Mouse (Mus musculus): ENCODE data around the gene Phldb1. TPM values are rescaled to one million over a fixed set of nuclear protein-coding genes. Genes with fewer than 3 reads are reported as not detected.
"Not testable (repeated sequence)": the region's sequence is repeated elsewhere in the genome, so short reads cannot be mapped to it uniquely, and the experiment has no call there.

Gene Phldb1
- 28.8 and 32.8 TPM in 2 replicates for polyA plus RNA-seq (2014; fragmentation: Nextera tagmentation; extraction: Ambion mirVana)

DNA sequence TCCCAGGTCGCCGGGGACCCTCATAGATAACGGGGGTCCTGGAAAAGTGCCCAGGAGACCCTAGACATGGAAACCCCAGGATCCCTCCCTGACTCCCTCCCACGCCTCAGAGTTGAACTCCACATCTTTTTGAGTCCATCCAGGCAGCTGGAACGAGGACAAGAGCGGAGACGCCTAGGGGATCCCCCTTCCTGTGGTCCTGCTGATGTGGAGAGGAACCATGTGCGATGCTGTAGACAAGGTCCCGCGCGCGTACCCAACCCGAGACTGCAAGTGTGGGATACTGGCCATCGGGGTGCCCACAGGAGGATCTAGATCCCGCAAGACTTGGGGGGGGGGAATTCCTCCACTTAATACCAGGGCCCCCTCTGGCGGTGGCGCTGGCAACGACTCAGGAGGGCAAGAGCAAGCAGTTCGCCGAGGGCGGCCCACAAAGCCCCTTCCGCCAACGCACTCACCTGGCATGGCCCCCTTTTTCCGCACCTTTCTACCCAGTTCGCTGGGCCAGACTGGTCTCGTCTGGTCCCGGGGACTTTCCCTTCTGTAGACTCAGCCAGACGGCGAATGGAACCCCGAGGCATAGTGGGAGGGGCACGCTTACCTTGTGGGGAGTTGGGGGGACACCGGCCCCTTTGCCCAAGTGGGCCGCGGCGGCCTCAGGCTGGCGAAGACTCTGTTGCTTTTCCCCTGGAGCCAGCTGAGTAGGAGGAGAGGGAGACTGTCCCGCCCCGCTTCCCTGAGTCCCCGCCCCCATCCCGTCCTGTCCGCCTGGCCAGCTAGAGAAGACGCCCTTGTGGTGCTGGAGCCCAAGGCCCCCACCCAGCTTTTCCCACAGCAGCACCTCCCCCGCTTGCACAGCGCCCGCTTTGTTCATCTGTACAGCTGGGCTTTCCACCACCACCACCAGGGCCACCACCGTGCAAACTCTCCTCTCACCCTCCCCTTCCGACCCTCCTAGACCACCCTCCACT lies at the start of gene Phldb1:
Gene Phldb1, minus strand, starts transcription at position 675 of the 971 bp plus-strand sequence.
- H3K27ac ChIP-seq (ENCODE audit: low read depth, low read length) = no peak within 1 kb of the TSS
- WGBS = under 1% methylated on average over 45 of the region's 47 CpGs
- H3K27me3 ChIP-seq (ENCODE audit: control insufficient read depth, insufficient read depth, low read length) = peaks cover 7% of the 10 kb centered on the region; the same call in 1 of the 2 replicates
- no peaks in the 10 kb centered on the region for H3K36me3 ChIP-seq (ENCODE audit: control insufficient read depth, insufficient read depth, low read length)
- peak within 1 kb of the TSS; percentile 68 for H3K9ac ChIP-seq (ENCODE audit: low read length)
- peak within 1 kb of the TSS; percentile 100 for H3K4me2 ChIP-seq
- peak; percentile 93 for DNase-seq (ENCODE audit: low spot score, missing footprints)
- peak; percentile 74 for ATAC-seq (ENCODE audit: low FRiP score)
- peak within 1 kb of the TSS; percentile 63 for H3K4me3 ChIP-seq (ENCODE audit: low read depth, low read length)
- no peaks in the 10 kb centered on the region for H3K9me3 ChIP-seq (ENCODE audit: control insufficient read depth, low read length)
- peaks cover 8% of the 10 kb centered on the region; the same call in 1 of the 2 replicates for H3K4me1 ChIP-seq (ENCODE audit: control insufficient read depth, insufficient read depth, low read length)

GRCm38 (mm10) chr9:44772750-44773651 lies 38.0 kb upstream of the Phldb1 start:
- Histone ChIP-seq H3K27me3 (ENCODE audit: control insufficient read depth, insufficient read depth, low read length) (no peaks in the 10 kb centered on the region), H3K9ac (ENCODE audit: low read length) (peak overlapping the region; percentile 84), H3K36me3 (ENCODE audit: control insufficient read depth, insufficient read depth, low read length) (no peaks in the 10 kb centered on the region), H3K27ac (ENCODE audit: low read depth, low read length) (peak overlapping the region; percentile 62), H3K9me3 (ENCODE audit: control insufficient read depth, low read length) (no peaks in the 10 kb centered on the region), H3K4me2 (peak overlapping the region; percentile 75), H3K4me3 (ENCODE audit: low read depth, low read length) (peak overlapping the region; percentile 73), H3K4me1 (ENCODE audit: control insufficient read depth, insufficient read depth, low read length) (peaks cover 4% of the 10 kb centered on the region; the same call in 1 of the 2 replicates)
- under 1% methylated on average over 41 of the region's 41 CpGs for WGBS
- ATAC-seq (ENCODE audit: low FRiP score) (peak; percentile 98), DNase-seq (ENCODE audit: low spot score, missing footprints) (peak; percentile 99)

DNA sequence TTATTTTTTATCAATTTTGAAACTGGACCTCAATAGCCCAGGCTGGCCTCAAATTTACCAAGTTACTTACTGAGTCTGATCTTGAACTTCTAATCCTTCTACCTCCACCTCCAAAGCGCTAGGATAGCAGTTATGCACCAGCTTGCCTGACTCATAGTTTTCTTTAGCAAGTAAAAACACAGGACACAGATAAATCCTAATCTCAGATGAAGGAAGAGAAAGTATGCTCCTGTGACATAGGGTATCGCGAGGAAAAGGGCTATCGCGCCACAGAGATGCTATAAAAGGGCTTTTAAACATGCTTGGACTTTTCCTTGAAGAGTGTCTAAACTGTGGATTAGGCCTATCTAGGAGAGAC lies 37.4 kb upstream of the Phldb1 start:
- no peak overlapping the region for H3K27ac ChIP-seq (ENCODE audit: low read depth, low read length)
- no peaks in the 10 kb centered on the region for H3K27me3 ChIP-seq (ENCODE audit: control insufficient read depth, insufficient read depth, low read length)
- DNase-seq (ENCODE audit: low spot score, missing footprints) (peak; percentile 87), ATAC-seq (ENCODE audit: low FRiP score) (no peak)
- WGBS = 23% methylated on average over 5 of the region's 5 CpGs
- no peak overlapping the region for H3K4me2 ChIP-seq
- peak overlapping the region; percentile 84; the same call in 1 of the 2 replicates for H3K9ac ChIP-seq (ENCODE audit: low read length)
- peak overlapping the region; percentile 73; the same call in 1 of the 2 replicates for H3K4me3 ChIP-seq (ENCODE audit: low read depth, low read length)
- H3K36me3 ChIP-seq (ENCODE audit: control insufficient read depth, insufficient read depth, low read length) = no peaks in the 10 kb centered on the region
- no peaks in the 10 kb centered on the region for H3K9me3 ChIP-seq (ENCODE audit: control insufficient read depth, low read length)
- peaks cover 4% of the 10 kb centered on the region; the same call in 1 of the 2 replicates for H3K4me1 ChIP-seq (ENCODE audit: control insufficient read depth, insufficient read depth, low read length)

DNA sequence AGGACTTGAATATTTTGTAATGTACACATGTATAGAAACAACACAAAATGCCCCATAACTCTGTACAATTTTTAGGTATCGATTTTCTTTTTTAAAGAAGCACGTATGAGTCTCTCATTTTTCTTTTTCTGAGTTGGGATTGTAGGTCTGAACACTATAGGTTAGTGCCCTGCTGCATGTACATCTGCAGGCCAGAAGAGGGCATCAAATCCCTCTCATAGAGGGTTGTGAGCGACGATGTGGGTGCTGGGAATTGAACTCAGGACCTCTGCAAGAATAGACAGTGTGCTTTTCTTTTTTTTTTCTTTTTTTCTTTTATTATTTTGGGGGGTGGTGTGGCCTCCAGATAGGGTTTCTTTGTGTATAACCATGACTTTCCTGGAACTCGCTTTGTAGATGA lies 36.4 kb upstream of the Phldb1 start:
- Histone ChIP-seq H3K36me3 (ENCODE audit: control insufficient read depth, insufficient read depth, low read length) (no peaks in the 10 kb centered on the region), H3K4me1 (ENCODE audit: control insufficient read depth, insufficient read depth, low read length) (peaks cover 6% of the 10 kb centered on the region), H3K27ac (ENCODE audit: low read depth, low read length) (no peak overlapping the region), H3K9me3 (ENCODE audit: control insufficient read depth, low read length) (no peaks in the 10 kb centered on the region), H3K4me3 (ENCODE audit: low read depth, low read length) (no peak overlapping the region), H3K9ac (ENCODE audit: low read length) (no peak overlapping the region), H3K4me2 (no peak overlapping the region), H3K27me3 (ENCODE audit: control insufficient read depth, insufficient read depth, low read length) (no peaks in the 10 kb centered on the region)
- WGBS = 90% methylated on average over 5 of the region's 5 CpGs
- ATAC-seq (ENCODE audit: low FRiP score) = no peak
- DNase-seq (ENCODE audit: low spot score, missing footprints) = no peak

- not testable (repeated sequence) for H3K4me1 ChIP-seq (ENCODE audit: control insufficient read depth, insufficient read depth, low read length); H3K9ac ChIP-seq (ENCODE audit: low read length); H3K27ac ChIP-seq (ENCODE audit: low read depth, low read length); ATAC-seq (ENCODE audit: low FRiP score); DNase-seq (ENCODE audit: low spot score, missing footprints); H3K36me3 ChIP-seq (ENCODE audit: control insufficient read depth, insufficient read depth, low read length); H3K9me3 ChIP-seq (ENCODE audit: control insufficient read depth, low read length); H3K27me3 ChIP-seq (ENCODE audit: control insufficient read depth, insufficient read depth, low read length)
- 51% methylated on average over 7 of the region's 9 CpGs for WGBS
- H3K4me2 ChIP-seq = peak overlapping the region; percentile 4; the same call in 1 of the 2 replicates
- H3K4me3 ChIP-seq (ENCODE audit: low read depth, low read length) = peak overlapping the region; percentile 100; the same call in 1 of the 2 replicates
Measured at GRCm38 (mm10) chr9:44768029-44768394, 33.0 kb upstream of the Phldb1 start.

- Histone ChIP-seq H3K9me3 (ENCODE audit: control insufficient read depth, low read length) (no peaks in the 10 kb centered on the region), H3K4me1 (ENCODE audit: control insufficient read depth, insufficient read depth, low read length) (peaks cover 5% of the 10 kb centered on the region), H3K36me3 (ENCODE audit: control insufficient read depth, insufficient read depth, low read length) (no peaks in the 10 kb centered on the region), H3K4me2 (peak within 1 kb of the TSS; percentile 83), H3K27me3 (ENCODE audit: control insufficient read depth, insufficient read depth, low read length) (no peaks in the 10 kb centered on the region), H3K9ac (ENCODE audit: low read length) (peak within 1 kb of the TSS; percentile 93), H3K27ac (ENCODE audit: low read depth, low read length) (peak within 1 kb of the TSS; percentile 85), H3K4me3 (ENCODE audit: low read depth, low read length) (peak within 1 kb of the TSS; percentile 100)
- WGBS = under 1% methylated on average over 59 of the region's 82 CpGs
- peak; percentile 99 for DNase-seq (ENCODE audit: low spot score, missing footprints)
- ATAC-seq (ENCODE audit: low FRiP score) = peak; percentile 93
Measured at GRCm38 (mm10) chr9:44767101-44768028, 32.4 kb upstream of the Phldb1 start, which contains the start of the genes Arcn1 and Ift46. Gene Arcn1 (minus strand): TSS chr9:44767845. Gene Ift46 (plus strand): TSS chr9:44767908.

DNA sequence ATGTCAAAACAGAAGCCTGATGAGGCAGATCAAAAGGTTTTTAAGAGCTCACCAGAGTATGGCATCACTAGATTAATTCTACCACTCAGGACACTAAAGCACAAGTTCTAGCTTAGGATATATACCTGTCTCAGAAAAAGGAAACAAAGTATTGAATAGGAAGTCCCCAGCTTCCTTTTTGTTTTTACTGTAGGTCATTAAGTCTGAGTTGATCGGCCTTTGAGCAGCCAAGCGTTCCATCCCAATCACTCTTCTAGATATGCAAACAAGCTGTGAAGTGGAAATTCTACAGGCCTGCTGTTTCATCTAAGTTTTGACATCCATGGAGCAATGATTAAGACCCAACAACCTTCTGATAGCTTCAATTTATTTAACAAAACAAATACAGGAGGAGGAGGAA lies 25.9 kb upstream of the Phldb1 start:
- Histone ChIP-seq H3K4me2 (no peak overlapping the region), H3K9me3 (ENCODE audit: control insufficient read depth, low read length) (no peaks in the 10 kb centered on the region), H3K27me3 (ENCODE audit: control insufficient read depth, insufficient read depth, low read length) (no peaks in the 10 kb centered on the region), H3K9ac (ENCODE audit: low read length) (no peak overlapping the region), H3K36me3 (ENCODE audit: control insufficient read depth, insufficient read depth, low read length) (peaks cover 7% of the 10 kb centered on the region; the same call in 1 of the 2 replicates), H3K27ac (ENCODE audit: low read depth, low read length) (no peak overlapping the region), H3K4me3 (ENCODE audit: low read depth, low read length) (no peak overlapping the region), H3K4me1 (ENCODE audit: control insufficient read depth, insufficient read depth, low read length) (no peaks in the 10 kb centered on the region)
- 89% methylated on average over 2 of the region's 2 CpGs for WGBS
- no peak for ATAC-seq (ENCODE audit: low FRiP score)
- DNase-seq (ENCODE audit: low spot score, missing footprints) = no peak

GRCm38 (mm10) chr9:44748473-44748872 lies 13.5 kb upstream of the Phldb1 start:
- Histone ChIP-seq H3K36me3 (ENCODE audit: control insufficient read depth, insufficient read depth, low read length) (peaks cover 15% of the 10 kb centered on the region; the same call in 1 of the 2 replicates), H3K27ac (ENCODE audit: low read depth, low read length) (no peak overlapping the region), H3K9me3 (ENCODE audit: control insufficient read depth, low read length) (no peaks in the 10 kb centered on the region), H3K27me3 (ENCODE audit: control insufficient read depth, insufficient read depth, low read length) (no peaks in the 10 kb centered on the region), H3K9ac (ENCODE audit: low read length) (no peak overlapping the region), H3K4me3 (ENCODE audit: low read depth, low read length) (no peak overlapping the region), H3K4me1 (ENCODE audit: control insufficient read depth, insufficient read depth, low read length) (no peaks in the 10 kb centered on the region), H3K4me2 (no peak overlapping the region)
- ATAC-seq (ENCODE audit: low FRiP score) (no peak), DNase-seq (ENCODE audit: low spot score, missing footprints) (peak; percentile 39)
- 94% methylated on average over 7 of the region's 7 CpGs for WGBS
